Mouse (Mus musculus) liver, adult 2 months (tissue): ENCODE results near the gene Catsperg1. TPM values are rescaled to one million over a fixed set of nuclear protein-coding genes. Genes with fewer than 3 reads are reported as not detected.

Experiments
- DNase-seq: peaks from one replicate; pipeline ENCODE4 v3.0.0-alpha.2; 2011; ENCODE audit warnings: low read depth, low spot score; ENCODE audit errors: extremely low read depth
- H3K27ac ChIP-seq: fragments of 200-500 bp; replicated peaks from 2 replicates; pipeline ENCODE4 v1.5.1; 2012; ENCODE audit warnings: low read depth, mild to moderate bottlenecking, control low read depth, inconsistent platforms, low read length; ENCODE audit not compliant: insufficient read depth
- H3K27me3 ChIP-seq: fragments of 200-500 bp; 2 replicates; pipeline ENCODE4 v1.6.1; 2012; ENCODE audit warnings: mild to moderate bottlenecking, moderate library complexity, low read length, inconsistent platforms; ENCODE audit not compliant: control insufficient read depth, insufficient read depth
- H3K36me3 ChIP-seq: fragments of 200-500 bp; 2 replicates; pipeline ENCODE4 v1.6.1; 2012; ENCODE audit warnings: low read length, inconsistent platforms; ENCODE audit not compliant: control insufficient read depth, insufficient read depth
- H3K4me1 ChIP-seq: fragments of 200-500 bp; 2 replicates; pipeline ENCODE4 v1.6.1; 2011; ENCODE audit warnings: low read length; ENCODE audit not compliant: control insufficient read depth, insufficient read depth
- H3K4me3 ChIP-seq: fragments of 200-500 bp; 2 replicates; pipeline ENCODE4 v1.5.1; 2011; ENCODE audit warnings: low read depth, mild to moderate bottlenecking, control low read depth, low read length, moderate library complexity; ENCODE audit not compliant: insufficient read depth
- H3K79me2 ChIP-seq: fragments of 200-500 bp; 2 replicates; pipeline ENCODE4 v1.6.1; 2012; ENCODE audit warnings: inconsistent platforms, mild to moderate bottlenecking, low read length, moderate library complexity; ENCODE audit not compliant: control insufficient read depth, insufficient read depth
- H3K9ac ChIP-seq: fragments of 200-500 bp; 2 replicates; pipeline ENCODE4 v1.6.1; 2012; ENCODE audit warnings: low read depth, mild to moderate bottlenecking, control low read depth, inconsistent platforms, low read length
- CTCF ChIP-seq: fragments of 200-500 bp; IDR thresholded peaks from 2 replicates; pipeline ENCODE4 v1.5.1; 2011; ENCODE audit warnings: low read depth, low read length, control low read depth
- POLR2A ChIP-seq: fragments of 200-500 bp; IDR thresholded peaks from 2 replicates; pipeline ENCODE4 v1.6.1; 2011; ENCODE audit warnings: low read length, control low read depth; ENCODE audit not compliant: insufficient read depth; ENCODE audit errors: extremely low read depth
- WGBS: fragments of 180-500 bp; shearing (Covaris S2); methylation state at CpG from one replicate; pipeline ENCODE4 v1.1.7; 2018; 5-methylcytosine and 5-hydroxymethylcytosine counted together
- polyA plus RNA-seq: library from polyadenylated mRNA; depleted of rRNA; stranded (reverse); fragments of >200 nt; gene quantifications from 2 replicates; pipeline ENCODE4 v1.2.3, GENCODE M21; 2012
- total RNA-seq: library from RNA; depleted of rRNA; stranded (reverse); fragments of >200 nt; gene quantifications from 2 replicates; pipeline ENCODE4 v1.2.3, GENCODE M21; 2014

The Catsperg1 gene
- total and polyA plus RNA-seq, 2 experiments: 0.24 to 0.28 TPM

DNA sequence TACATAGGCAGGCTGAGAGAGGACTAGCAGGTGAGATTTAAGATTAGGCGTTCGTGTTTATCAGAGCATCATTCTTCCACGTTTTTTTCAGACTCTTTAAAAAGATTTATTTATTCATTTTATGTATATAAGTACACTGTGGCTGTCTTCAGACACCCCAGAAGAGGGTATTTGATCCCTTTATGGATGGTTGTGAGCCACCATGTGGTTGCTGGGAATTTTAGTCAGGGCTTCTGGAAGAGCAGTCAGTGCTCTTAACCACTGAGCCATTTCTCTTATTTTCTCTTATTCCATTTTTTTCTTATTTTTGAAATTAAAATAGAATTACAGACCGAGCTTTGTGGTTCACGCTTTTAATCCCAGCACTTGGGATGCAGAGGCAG, 33.0 kb downstream of the Catsperg1 start:
- Histone ChIP-seq H3K9ac (no peak overlapping the region), H3K4me1 (peaks cover 10% of the 10 kb centered on the region), H3K79me2 (peaks cover 10% of the 10 kb centered on the region; the same call in 1 of the 2 replicates), H3K27ac (no peak overlapping the region), H3K27me3 (no peaks in the 10 kb centered on the region), H3K36me3 (peaks cover 7% of the 10 kb centered on the region; the same call in 1 of the 2 replicates), H3K4me3 (no peak overlapping the region; the same call in 1 of the 2 replicates)
- TF ChIP-seq POLR2A (no peak), CTCF (no peak)
- WGBS: 42% methylated on average over 5 of the region's 5 CpGs
- no peak for DNase-seq

DNA sequence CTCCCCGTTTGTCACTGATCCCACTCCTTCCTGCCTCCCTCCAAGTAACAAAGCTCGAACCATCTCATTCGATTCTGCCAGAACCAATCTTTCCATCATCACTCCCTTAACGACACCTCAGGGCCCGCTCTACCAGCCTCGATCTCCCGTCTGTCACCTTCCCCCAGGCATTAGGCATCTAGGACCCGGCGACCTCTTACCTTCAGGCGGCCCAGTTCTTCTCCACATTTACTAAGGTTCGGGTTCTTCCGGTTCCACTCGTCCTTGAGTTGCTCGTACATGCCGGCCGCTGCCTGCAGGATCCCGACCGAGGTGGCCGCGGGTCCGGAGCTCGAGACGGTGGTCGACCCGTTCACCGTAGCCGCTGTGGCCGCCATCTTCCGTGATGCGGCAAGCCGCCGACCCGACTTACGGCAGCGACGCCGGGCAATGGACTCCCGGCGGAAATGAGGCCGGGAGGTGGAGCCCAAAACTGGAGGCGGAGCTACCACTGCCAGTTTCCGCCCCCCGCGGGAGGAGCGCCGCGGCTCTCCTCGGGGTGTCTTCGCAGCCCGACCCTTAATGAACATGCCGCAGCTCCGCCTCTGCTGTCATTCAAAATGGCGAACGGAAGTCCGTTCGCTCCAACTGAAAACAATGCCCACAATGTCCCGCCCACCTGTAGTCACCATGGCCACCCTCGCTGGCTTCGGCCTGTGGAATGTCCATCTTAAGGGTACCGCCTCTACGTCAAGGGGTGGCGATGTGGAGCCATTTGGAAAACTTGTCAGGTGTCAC, 33.6 kb downstream of the Catsperg1 start, which contains the start of gene Psmd8:
Gene Psmd8, minus strand, starts transcription at position 625 of the 777 bp plus-strand sequence.
- H3K36me3 ChIP-seq: peaks cover 13% of the 10 kb centered on the region; the same call in 1 of the 2 replicates
- H3K4me1 ChIP-seq: peaks cover 10% of the 10 kb centered on the region
- under 1% methylated on average over 62 of the region's 62 CpGs for WGBS
- TF ChIP-seq CTCF (peak; percentile 47), POLR2A (peak; percentile 88)
- H3K9ac ChIP-seq: peak within 1 kb of the TSS; percentile 86
- H3K4me3 ChIP-seq: peak within 1 kb of the TSS; percentile 79
- H3K27ac ChIP-seq: peak within 1 kb of the TSS; percentile 53
- H3K27me3 ChIP-seq: no peaks in the 10 kb centered on the region
- peaks cover 10% of the 10 kb centered on the region; the same call in 1 of the 2 replicates for H3K79me2 ChIP-seq
- DNase-seq: peak; percentile 94

DNA sequence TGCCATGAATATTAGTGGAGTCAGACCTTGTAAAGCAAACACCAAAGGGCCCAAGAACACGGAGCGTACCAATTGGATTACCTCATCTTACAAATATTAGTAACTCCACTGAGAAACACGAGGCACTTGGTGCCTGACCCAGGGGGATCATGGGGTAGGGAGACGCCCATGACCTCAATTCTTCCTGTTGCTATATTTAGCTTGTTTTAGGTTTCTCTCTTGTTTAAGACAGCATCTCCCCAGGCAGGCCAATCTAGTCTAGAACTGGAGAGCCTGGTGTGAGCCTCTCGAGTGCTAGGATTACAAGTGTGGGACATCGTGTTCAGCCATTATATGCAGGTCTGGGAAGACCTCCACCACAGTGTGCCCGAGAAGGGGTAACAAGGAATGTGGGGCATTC, 34.5 kb downstream of the Catsperg1 start:
- Histone ChIP-seq H3K4me1 (peaks cover 10% of the 10 kb centered on the region), H3K36me3 (peaks cover 14% of the 10 kb centered on the region), H3K9ac (no peak overlapping the region), H3K27ac (no peak overlapping the region), H3K79me2 (peaks cover 10% of the 10 kb centered on the region; the same call in 1 of the 2 replicates), H3K27me3 (no peaks in the 10 kb centered on the region), H3K4me3 (0 out of 2 replicates have a peak overlapping the region, but pooled peaks have one; percentile 37)
- no peak for TF ChIP-seq POLR2A
- no peak for TF ChIP-seq CTCF
- peak; percentile 36 for DNase-seq
- 16% methylated on average over 7 of the region's 7 CpGs for WGBS

DNA sequence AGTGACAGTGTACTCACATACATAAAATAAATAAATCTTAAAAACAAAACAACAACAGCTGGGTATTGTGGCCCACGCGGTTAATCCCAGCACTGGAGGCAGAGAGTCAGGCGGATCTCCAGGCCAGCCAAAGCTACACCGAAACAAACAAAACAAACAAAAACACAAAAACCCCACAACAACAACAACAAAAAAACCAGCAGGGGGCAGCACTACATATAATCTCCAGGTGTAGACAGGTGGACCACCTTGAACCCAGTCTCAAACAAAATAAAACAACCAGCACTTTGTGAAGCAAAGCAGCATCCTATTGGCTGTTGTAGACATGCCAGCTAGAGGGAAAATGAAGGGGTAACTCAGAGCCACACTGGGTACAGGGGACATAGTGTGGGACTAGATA, 35.7 kb downstream of the Catsperg1 start:
- no peak overlapping the region for H3K4me3 ChIP-seq
- H3K27me3 ChIP-seq: no peaks in the 10 kb centered on the region
- peaks cover 18% of the 10 kb centered on the region for H3K36me3 ChIP-seq
- peaks cover 10% of the 10 kb centered on the region; the same call in 1 of the 2 replicates for H3K79me2 ChIP-seq
- H3K4me1 ChIP-seq: peaks cover 10% of the 10 kb centered on the region
- DNase-seq: no peak
- TF ChIP-seq POLR2A (no peak), CTCF (no peak)
- no peak overlapping the region for H3K9ac ChIP-seq
- H3K27ac ChIP-seq: no peak overlapping the region
- WGBS: 81% methylated on average over 4 of the region's 4 CpGs

GRCm38 (mm10) chr7:29172390-29173016, 41.3 kb downstream of the Catsperg1 start:
- Histone ChIP-seq H3K27ac (no peak overlapping the region), H3K27me3 (0 out of 2 replicates have a peak, but pooled peaks cover 2% of the 10 kb centered on the region), H3K4me1 (peaks cover 6% of the 10 kb centered on the region), H3K9ac (no peak overlapping the region), H3K79me2 (no peaks in the 10 kb centered on the region), H3K4me3 (no peak overlapping the region), H3K36me3 (peaks cover 18% of the 10 kb centered on the region)
- no peak for DNase-seq
- TF ChIP-seq POLR2A (no peak), CTCF (no peak)
- WGBS: 72% methylated on average over 32 of the region's 32 CpGs
